Mouse (Mus musculus) lung, adult 2 months (tissue): ENCODE results near the gene Pheta2. TPM values are rescaled to one million over a fixed set of nuclear protein-coding genes. Genes with fewer than 3 reads are reported as not detected.
"Not testable (repeated sequence)": the region's sequence is repeated elsewhere in the genome, so short reads cannot be mapped to it uniquely, and the experiment has no call there.

Experiments used
- DNase-seq: peaks from one replicate; pipeline ENCODE4 v3.0.0; 2022
- H3K4me1 ChIP-seq: fragments of 200-500 bp; 2 replicates; pipeline ENCODE4 v1.6.1; 2011; ENCODE audit warnings: low read length; ENCODE audit not compliant: control insufficient read depth, insufficient read depth
- H3K4me3 ChIP-seq: fragments of 200-500 bp; replicated peaks from 2 replicates; pipeline ENCODE3; 2011; ENCODE audit warnings: low read depth, mild to moderate bottlenecking, control low read depth, low read length; ENCODE audit errors: extremely low read depth
- CTCF ChIP-seq: fragments of 200-500 bp; IDR thresholded peaks from 2 replicates; pipeline ENCODE4 v1.5.1; 2011; ENCODE audit warnings: mild to moderate bottlenecking, low read length, control low read depth; ENCODE audit not compliant: insufficient read depth
- POLR2A ChIP-seq: fragments of 200-500 bp; IDR thresholded peaks from 2 replicates; pipeline ENCODE4 v1.6.1; 2011; ENCODE audit warnings: low read depth, mild to moderate bottlenecking, control low read depth, low read length, borderline replicate concordance; ENCODE audit errors: extremely low read depth
- WGBS: fragments of 180-500 bp; shearing (Covaris S2); methylation state at CpG from one replicate; pipeline ENCODE4 v1.1.7; 2018; 5-methylcytosine and 5-hydroxymethylcytosine counted together
- polyA plus RNA-seq: library from polyadenylated mRNA; depleted of rRNA; stranded (reverse); fragments of >200 nt; gene quantifications from 2 replicates; pipeline ENCODE4 v1.2.3, GENCODE M21; 2012

The Pheta2 gene
- polyA plus RNA-seq, 1 experiment: 2.4 TPM

- 45% methylated on average over 17 of the region's 17 CpGs for WGBS
- TF ChIP-seq CTCF: no peak
- TF ChIP-seq POLR2A: no peak
Measured at GRCm38 (mm10) chr15:82376393-82377138, 37.8 kb downstream of the Pheta2 start.

GRCm38 (mm10) chr15:82377701-82378100 lies 39.0 kb downstream of the Pheta2 start:
- 59% methylated on average over 5 of the region's 5 CpGs for WGBS
- no peak for DNase-seq
- H3K4me1 ChIP-seq: peaks cover 15% of the 10 kb centered on the region
- H3K4me3 ChIP-seq: no peak overlapping the region
- no peak for TF ChIP-seq POLR2A
- no peak for TF ChIP-seq CTCF

More at GRCm38 (mm10) chr15:82376393-82377138, 37.8 kb downstream of the Pheta2 start:
- no peak overlapping the region for H3K4me3 ChIP-seq
- peak; percentile 46 for DNase-seq
- H3K4me1 ChIP-seq: peaks cover 15% of the 10 kb centered on the region

DNA sequence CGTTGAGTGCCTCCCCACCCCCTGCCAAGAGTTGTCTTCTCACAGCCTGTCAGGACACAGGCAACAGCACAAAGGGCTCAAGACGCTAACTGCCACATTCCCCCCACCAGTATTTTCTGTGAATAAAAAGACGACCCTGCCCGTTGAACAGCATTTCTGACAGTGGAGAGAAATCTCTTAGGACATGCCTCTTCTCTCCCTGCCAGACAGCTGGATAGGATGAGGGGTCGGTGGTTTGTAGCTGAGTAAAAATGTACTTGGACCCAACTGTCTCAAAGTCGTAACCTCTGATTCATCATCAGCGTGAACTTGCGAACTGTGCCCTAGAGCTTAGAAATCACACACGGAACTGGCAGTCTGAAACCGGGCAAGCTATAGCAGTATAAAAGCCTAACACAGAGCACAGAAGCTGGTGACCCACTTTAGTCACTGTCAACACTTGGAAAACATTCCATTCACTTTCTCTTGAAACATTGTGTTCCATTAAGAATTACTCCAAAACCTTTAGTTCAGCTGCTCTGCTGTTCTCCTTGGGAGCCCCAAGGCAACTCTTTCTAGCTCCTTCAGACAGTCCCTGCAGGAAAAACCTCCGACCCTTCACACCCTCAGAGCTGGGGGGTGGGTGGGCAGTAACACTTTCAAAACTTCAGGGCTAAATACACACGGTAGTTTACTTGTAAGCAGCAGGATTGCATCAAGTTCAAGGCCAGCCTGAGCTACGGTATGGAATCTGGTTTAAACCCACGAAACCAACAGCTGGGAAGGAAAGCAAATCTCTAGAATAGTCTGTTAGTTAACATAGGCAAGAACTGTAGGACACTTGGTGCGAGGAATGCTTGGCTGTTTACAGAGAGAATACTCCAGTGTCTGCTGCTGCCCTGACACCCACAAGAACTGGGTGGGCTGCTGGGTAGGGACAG lies 39.8 kb downstream of the Pheta2 start:
- 36% methylated on average over 15 of the region's 15 CpGs for WGBS
- H3K4me3 ChIP-seq: peak overlapping the region; percentile 34

DNA sequence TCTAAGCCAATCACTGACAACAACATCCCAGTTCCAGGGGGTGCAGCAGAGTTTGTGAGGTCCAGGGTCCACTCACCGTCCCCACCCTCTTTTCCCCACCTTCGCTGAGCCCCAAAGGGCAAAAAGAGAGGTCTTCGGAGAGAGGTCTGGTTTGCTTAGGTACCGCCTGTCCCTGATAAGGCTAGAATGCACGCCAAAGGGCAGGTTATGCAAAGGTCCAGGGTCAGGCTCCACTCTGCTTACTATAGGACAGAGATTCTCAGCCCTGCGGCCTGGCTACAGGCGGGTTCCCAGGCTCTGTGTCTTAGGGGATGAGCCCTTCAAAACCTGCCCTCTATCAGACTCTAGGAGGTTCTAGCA lies 40.7 kb downstream of the Pheta2 start:
- Histone ChIP-seq H3K4me1 (peaks cover 15% of the 10 kb centered on the region), H3K4me3 (peak overlapping the region; percentile 64)
- 26% methylated on average over 7 of the region's 7 CpGs for WGBS

More for the DNA sequence above, 39.8 kb downstream of the Pheta2 start:
- DNase-seq: no peak
- peaks cover 15% of the 10 kb centered on the region for H3K4me1 ChIP-seq
- no peak for TF ChIP-seq POLR2A

GRCm38 (mm10) chr15:82379871-82380713 lies 41.4 kb downstream of the Pheta2 start, which contains the start of gene Cyp2d22:
Cyp2d22 (minus strand) TSS chr15:82380260.
- WGBS: 2% methylated on average over 18 of the region's 24 CpGs

More for the DNA sequence above, 40.7 kb downstream of the Pheta2 start:
- TF ChIP-seq POLR2A: no peak
- TF ChIP-seq CTCF: no peak
- DNase-seq: no peak

GRCm38 (mm10) chr15:82380714-82381062 lies 41.9 kb downstream of the Pheta2 start:
- no peak for DNase-seq
- TF ChIP-seq CTCF: no peak
- no peak for TF ChIP-seq POLR2A
- Histone ChIP-seq H3K4me1 (peaks cover 15% of the 10 kb centered on the region), H3K4me3 (peak overlapping the region; percentile 64)
- 29% methylated on average over 7 of the region's 7 CpGs for WGBS

More at GRCm38 (mm10) chr15:82379871-82380713, 41.4 kb downstream of the Pheta2 start, which contains the start of gene Cyp2d22:
- Histone ChIP-seq H3K4me1 (peaks cover 15% of the 10 kb centered on the region), H3K4me3 (peak within 1 kb of the TSS; percentile 64)
- peak; percentile 66 for DNase-seq
- no peak for TF ChIP-seq CTCF
- peak; percentile 71; the same call in 1 of the 2 replicates for TF ChIP-seq POLR2A

- 88% methylated on average over 2 of the region's 2 CpGs for WGBS
- DNase-seq: no peak
- peaks cover 7% of the 10 kb centered on the region for H3K4me1 ChIP-seq
- TF ChIP-seq POLR2A: no peak
- TF ChIP-seq CTCF: no peak
- H3K4me3 ChIP-seq: no peak overlapping the region
Measured at GRCm38 (mm10) chr15:82382441-82382840, 43.7 kb downstream of the Pheta2 start.

- 94% methylated on average over 2 of the region's 2 CpGs for WGBS
- TF ChIP-seq CTCF: no peak
- TF ChIP-seq POLR2A: no peak
- no peak for DNase-seq
- Histone ChIP-seq H3K4me3 (no peak overlapping the region), H3K4me1 (no peaks in the 10 kb centered on the region; the same call in 1 of the 2 replicates)
Measured at GRCm38 (mm10) chr15:82385729-82386128, 47.0 kb downstream of the Pheta2 start.

GRCm38 (mm10) chr15:82389916-82390315 lies 51.2 kb downstream of the Pheta2 start:
- H3K4me3 ChIP-seq, DNase-seq, H3K4me1 ChIP-seq: not testable (repeated sequence)
- 94% methylated on average over 10 of the region's 10 CpGs for WGBS

DNA sequence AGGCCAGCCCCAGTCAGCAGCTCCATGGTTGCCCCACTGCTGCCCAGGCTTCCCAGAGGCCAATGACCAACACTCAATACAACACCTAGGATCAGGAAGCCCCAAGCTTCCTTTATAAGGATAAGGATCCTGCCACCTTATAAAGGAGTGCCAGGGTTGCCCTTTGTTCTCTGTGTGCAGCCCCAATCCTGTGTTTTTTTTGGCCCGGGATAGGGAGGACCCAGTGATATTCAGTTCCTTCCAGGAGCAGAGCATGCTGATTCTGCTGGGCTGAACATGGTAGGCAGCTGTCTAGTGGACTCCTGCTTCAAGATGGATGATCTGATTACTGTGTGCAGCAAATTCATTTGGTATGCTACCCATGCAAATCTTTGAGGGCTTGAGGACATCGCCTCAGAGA lies 55.2 kb downstream of the Pheta2 start, which contains the start of gene Cyp2d11:
Gene Cyp2d11 (minus strand): TSS at position 101 of the 400 bp plus-strand sequence.
- H3K4me1 ChIP-seq, DNase-seq: not testable (repeated sequence)
- WGBS: 86% methylated on average over 2 of the region's 2 CpGs

More for the DNA sequence above, 55.2 kb downstream of the Pheta2 start, which contains the start of gene Cyp2d11:
- H3K4me3 ChIP-seq: not testable (repeated sequence)
